Mouse (Mus musculus): Measurements from ENCODE around the gene Fer.

Gene Fer

DNA sequence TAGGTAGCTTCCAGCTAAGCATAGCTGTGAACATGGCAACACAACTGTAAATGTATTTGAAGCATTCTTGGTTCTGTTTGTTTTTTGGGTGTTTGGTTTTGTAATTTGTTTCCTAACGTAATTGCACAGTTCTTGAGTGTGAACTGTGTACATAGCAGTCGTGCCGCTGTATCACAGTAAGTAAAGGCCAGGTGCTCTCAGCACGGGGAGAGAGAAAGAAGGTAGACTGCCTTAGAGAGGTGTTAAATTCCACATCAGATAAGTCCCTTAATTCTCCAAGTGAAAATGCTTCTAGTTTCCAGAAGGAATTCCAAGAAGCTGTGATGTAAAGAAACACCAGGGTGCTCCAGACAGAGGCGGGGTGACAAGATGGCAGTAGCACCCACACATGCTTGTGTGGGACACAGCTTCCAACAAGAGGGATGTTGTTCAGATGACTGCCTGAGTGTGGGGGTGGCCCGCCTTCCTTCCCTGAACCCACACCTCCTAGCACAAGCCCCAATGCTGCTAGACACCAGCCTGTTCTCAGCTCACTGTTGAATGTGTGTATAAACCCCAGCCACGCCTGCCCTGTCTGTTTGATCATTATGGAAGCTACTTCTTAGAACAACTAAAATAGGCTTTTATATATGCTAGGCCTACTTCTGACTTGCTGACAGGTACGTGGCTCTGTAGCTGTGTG, 275.3 kb downstream of the Fer start:
- DNase-seq (ENCODE audit: extremely low spot score, low read depth, low spot score) = no peak

DNA sequence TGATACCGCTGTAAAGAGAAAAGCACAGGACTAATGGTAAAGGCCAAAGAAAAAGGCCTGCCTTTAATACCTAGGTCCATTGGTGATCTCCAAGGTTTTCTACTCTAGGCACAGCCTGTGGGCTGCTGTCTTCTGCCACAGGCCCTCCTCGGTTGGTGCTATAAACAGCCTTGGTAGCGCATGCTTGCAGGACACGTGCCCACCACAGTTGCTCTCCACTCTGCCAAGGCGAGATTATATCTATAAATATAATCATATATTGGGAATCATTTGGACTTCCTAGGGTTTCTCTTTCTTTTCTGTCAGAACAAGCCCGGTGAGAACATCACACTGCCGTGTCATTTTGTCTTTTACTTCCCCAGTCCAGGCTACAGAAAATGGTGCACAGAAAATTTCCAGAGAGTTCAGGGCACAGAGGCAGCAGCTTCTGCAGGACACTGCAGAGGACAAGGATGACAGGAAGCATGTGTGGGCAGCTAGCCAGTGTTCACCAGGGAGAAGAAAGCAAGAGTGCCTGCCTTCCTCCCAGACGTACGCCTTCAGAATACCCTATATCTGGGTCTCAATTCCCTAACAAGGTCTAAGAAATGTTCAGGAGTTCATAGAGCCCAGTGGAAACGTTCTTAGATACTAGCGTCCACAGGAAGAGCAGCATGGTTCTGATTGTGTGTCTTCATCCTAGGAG, 276.5 kb downstream of the Fer start:
- DNase-seq (ENCODE audit: extremely low spot score, low read depth, low spot score) = no peak

DNA sequence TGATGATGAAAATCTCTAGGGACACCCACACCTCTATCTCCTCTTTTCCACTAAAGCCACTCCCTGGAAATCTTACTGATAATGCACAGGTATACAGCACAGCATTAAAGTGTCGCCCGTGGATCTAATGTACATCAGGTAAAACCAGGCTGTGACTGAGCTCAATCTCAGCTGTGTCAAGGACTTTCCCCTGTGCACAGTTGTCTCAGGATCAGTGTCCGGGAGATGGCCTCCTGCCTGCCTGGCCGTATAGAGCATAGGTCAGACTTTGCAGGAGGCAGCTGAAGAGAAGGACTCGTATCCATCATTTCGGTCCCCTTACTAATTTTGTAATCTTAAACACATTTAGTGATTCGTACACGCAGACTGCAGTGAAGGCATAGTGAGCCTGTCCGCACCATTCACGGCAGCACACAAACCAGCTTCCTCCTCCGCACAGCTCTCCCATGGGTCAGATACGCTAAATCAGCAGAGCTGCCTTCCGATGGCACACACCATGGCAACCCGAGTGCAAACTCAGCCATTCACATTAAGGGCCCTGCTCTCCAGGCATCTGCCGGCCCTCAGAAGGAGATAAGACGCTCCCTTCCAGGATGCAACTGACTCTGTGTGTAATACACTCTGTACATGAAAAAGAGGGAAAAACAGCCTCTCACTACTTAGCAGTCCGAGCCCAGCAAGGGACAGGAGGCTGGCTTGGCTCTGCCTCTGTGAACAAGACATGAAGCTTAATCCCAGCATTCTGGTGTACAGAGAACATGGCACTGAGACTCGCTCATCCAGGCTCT, 277.4 kb downstream of the Fer start:
- DNase-seq (ENCODE audit: extremely low spot score, low read depth, low spot score) = no peak

DNA sequence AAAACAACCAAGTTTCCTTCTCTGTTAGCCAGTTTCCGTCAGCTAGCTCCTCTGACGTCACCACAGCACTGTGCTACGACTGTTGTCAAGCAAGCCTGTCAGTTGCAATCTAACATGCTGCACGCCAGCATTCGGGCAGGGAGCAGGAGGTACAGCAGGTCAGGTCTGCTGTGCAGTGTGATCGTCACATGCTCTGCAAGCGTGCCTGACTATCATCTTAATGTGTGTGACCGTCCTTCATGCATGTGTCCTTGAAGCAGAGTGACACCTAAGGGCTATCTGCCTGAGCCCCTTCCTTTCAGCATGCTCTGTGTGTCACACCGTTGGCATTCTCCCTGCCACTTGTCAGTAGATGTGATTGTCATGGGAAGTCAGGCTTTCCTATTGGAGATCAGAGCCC, 279.0 kb downstream of the Fer start:
- no peak for DNase-seq (ENCODE audit: extremely low spot score, low read depth, low spot score)

DNA sequence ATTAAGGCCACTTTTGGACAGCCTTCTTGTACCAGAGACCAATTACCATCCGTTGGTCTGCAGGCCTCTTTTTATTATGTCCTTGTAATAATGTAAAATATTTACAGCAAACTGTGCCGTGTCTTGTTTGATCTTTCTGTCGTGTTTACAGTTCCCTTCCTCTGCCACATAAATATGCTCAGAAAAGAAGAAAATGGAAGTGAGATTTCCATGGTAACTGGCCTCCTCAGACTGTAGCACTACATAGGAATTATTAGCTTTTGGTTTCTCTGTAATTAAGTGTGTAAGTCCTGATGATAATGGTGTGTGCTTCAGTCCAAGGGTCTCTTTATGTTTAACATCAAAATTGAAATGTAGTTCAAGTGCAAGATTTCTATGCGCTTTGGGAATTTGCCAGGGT, 283.5 kb downstream of the Fer start:
- no peak for DNase-seq (ENCODE audit: extremely low spot score, low read depth, low spot score)

DNA sequence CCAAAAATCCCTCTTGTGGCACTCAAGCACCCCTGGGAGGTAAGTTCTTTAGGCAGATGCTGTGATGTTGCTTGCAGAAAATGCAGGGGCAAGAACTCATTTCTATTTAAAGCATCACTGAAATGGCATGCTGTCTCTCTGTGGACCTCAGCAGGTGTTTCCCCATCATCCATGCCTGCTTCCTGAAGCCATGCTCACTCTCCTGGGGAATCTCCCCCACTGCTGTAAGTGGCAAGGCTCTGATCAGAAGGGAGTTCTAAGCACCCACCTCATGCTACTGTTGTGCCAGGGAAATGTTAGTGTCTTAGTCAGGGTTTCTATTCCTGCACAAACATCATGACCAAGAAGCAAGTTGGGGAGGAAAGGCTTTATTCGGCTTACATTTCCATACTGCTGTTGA, 287.9 kb downstream of the Fer start:
- DNase-seq (ENCODE audit: extremely low spot score, low read depth, low spot score) = no peak

DNA sequence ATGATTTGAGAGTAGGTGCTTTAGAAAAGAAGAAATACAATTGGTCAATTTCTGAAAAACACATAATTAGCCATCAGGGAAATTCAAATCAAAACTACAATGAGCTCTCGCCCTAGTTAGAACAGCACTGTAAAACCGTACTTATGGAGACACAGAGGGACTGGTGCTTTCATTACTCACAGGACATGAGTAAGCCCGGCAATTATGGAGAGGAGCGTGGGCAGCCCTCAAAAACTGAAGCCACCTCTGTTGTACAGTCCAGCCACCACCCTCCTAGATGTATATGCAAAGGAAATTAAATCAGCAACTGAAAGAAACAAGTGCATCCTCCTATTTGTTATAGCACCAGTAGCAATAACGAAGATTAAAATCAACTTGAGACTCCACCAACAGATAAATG, 304.9 kb downstream of the Fer start:
- no peak for DNase-seq (ENCODE audit: extremely low spot score, low read depth, low spot score)

DNA sequence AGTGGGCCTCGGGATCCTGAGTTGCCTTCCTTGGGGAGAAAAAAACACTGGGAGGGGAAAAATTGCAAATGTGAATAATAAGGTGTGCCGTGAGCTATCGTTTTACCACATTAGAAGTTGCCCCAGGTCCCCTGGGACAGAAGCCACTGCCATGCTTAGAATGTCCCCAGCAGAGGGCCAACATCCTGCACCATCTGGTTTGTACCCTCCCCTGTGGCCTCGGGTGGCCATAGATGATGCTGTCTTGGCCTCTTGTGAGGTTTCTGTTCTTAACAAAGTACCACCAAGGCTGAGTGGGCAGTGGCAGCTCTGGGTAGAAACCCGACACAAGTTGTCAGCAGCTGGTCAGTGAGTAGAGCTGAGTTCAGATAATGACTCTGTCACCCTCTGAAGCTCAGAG, 307.2 kb downstream of the Fer start:
- no peak for DNase-seq (ENCODE audit: extremely low spot score, low read depth, low spot score)

DNA sequence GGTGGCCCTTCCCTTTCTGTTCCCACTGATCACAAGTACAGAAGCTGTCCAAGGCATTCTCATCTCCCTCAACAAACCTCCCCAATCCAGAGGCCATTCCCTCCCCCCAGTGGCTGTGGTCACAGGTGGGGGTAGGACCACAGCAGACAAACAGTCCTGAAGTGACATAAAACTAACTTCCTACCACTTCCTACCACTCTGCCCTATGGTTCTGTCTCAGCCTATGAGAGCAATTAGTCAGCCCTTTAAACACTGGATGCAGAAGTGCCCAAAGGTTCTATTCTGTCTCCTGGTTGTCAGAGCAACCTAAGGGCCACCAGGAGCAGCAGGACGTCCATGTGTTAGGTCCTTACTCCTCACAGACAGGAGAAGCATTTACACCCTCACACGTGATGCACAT, 309.6 kb downstream of the Fer start:
- DNase-seq (ENCODE audit: extremely low spot score, low read depth, low spot score) = no peak

DNA sequence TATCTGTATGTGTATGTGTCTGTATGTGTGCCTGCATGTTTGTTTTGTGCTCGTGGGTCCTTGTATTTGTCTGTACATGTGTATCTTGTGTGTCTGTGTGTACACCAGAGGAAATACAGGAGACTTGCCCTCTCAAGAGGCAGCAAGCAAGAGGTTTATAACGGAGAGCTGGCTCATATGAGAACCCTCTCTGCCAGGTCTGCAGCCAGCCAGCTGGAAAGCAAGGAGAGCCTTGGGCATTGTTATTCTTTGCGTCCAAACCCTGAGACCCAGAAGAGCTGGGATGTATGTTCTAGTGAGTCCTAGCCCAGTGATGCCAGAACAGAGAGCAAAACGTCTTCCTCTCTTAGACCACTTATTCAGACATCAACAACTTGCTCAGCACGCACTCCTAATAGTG, 317.7 kb downstream of the Fer start:
- DNase-seq (ENCODE audit: extremely low spot score, low read depth, low spot score) = no peak

DNA sequence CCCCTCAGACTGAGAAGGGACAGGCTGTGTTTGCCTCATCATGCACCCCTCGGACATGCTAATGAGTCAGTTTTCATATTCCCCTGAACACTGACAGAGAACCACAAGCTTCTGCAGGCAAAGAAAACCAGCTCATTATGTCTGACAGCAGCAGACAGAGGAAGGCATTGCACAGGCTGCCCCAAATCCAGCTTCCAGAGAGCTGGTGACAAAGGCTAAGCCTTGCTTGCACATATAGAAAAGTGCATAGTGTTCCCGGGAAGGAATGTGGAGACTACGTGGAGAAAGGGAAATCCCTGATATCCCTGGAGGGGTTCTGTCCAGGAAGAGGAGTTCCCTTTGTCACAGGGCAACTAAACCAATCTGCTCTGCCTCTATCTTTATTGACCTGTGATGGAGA, 318.4 kb downstream of the Fer start:
- DNase-seq (ENCODE audit: extremely low spot score, low read depth, low spot score) = no peak

DNA sequence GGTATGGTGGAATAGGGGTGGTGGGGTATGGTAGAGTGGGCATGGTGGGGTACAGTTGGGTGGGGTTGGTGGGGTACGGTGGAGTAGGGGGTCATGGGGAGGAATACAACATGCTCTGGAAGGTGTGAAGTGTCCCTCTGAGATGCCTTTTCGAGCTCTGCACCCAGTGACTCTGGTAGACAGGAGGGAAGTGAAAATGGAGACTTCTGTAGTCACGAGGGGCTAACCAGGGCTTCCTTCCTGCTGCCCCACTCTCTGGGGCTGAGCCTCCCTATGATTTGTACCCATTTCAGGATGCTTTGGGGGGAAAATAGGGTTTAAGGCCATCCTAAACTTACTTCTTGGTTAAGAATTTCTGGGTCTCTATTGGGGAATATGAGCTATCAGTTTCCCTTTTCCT, 319.7 kb downstream of the Fer start:
- DNase-seq (ENCODE audit: extremely low spot score, low read depth, low spot score) = no peak

DNA sequence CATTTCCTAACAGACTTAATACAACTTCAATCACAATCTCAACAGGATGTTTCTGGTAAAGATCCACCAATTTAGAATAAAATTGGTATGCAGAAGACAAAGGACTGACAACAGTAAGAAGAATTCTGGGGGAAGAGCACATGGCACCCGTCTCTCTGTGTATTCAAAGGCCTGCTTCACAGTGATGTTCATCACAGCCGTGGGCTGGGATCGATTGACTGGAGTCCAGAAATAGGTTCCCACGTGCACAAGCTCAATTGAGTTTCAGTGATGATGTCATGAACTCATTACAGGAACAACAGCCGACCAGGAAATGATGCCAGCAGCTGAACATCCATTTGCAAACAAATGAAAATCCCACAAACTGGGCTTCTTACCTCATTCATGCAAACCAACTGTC, 320.3 kb downstream of the Fer start:
- no peak for DNase-seq (ENCODE audit: extremely low spot score, low read depth, low spot score)

Measured in hindlimb bud, embryonic 11.5 days (tissue).